Mouse (Mus musculus) spleen, adult 2 months (tissue): ENCODE results near the gene Mdga1. TPM values are rescaled to one million over a fixed set of nuclear protein-coding genes. Genes with fewer than 3 reads are reported as not detected.

Experiments used
- DNase-seq, 2 experiments: peaks; one replicate each; pipeline versions ENCODE4 v3.0.0 to v3.0.0-alpha.2; 2012 to 2021; ENCODE audit warnings: low spot score in 2 of 2, low read depth in 1 of 2
- H3K27ac ChIP-seq: fragments of 200-500 bp; 2 replicates; pipeline ENCODE4 v1.5.1; 2012; ENCODE audit warnings: low read length, inconsistent platforms; ENCODE audit not compliant: insufficient read depth
- H3K27me3 ChIP-seq: fragments of 200-500 bp; 2 replicates; pipeline ENCODE4 v1.6.1; 2012; ENCODE audit warnings: mild to moderate bottlenecking, moderate library complexity, low read length, inconsistent platforms; ENCODE audit not compliant: control insufficient read depth, insufficient read depth
- H3K36me3 ChIP-seq: fragments of 200-500 bp; 2 replicates; pipeline ENCODE4 v1.6.1; 2012; ENCODE audit warnings: mild to moderate bottlenecking, low read length, inconsistent platforms; ENCODE audit not compliant: control insufficient read depth, insufficient read depth
- H3K4me1 ChIP-seq: fragments of 200-500 bp; 2 replicates; pipeline ENCODE4 v1.6.1; 2011; ENCODE audit warnings: inconsistent platforms; ENCODE audit not compliant: control insufficient read depth, insufficient read depth, insufficient read length
- H3K4me3 ChIP-seq: fragments of 200-500 bp; 2 replicates; pipeline ENCODE4 v1.5.1; 2011; ENCODE audit warnings: mild to moderate bottlenecking, inconsistent platforms; ENCODE audit not compliant: insufficient read depth, insufficient read length; ENCODE audit errors: extremely low read depth
- CTCF ChIP-seq: fragments of 200-500 bp; IDR thresholded peaks from 2 replicates; pipeline ENCODE4 v1.5.1; 2011; ENCODE audit warnings: mild to moderate bottlenecking, inconsistent platforms; ENCODE audit not compliant: insufficient read depth, insufficient read length, insufficient replicate concordance; ENCODE audit errors: extremely low read depth
- POLR2A ChIP-seq: fragments of 200-500 bp; IDR thresholded peaks from 2 replicates; pipeline ENCODE4 v1.6.1; 2011; ENCODE audit warnings: low read depth, low read length, inconsistent platforms
- WGBS: fragments of 180-500 bp; shearing (Covaris S2); methylation state at CpG from one replicate; pipeline ENCODE4 v1.1.7; 2018; 5-methylcytosine and 5-hydroxymethylcytosine counted together
- polyA plus RNA-seq: library from polyadenylated mRNA; depleted of rRNA; stranded (reverse); fragments of >200 nt; gene quantifications from 2 replicates; pipeline ENCODE4 v1.2.3, GENCODE M21; 2012

Gene Mdga1
- polyA plus RNA-seq, 1 experiment: 1.6 TPM

DNA sequence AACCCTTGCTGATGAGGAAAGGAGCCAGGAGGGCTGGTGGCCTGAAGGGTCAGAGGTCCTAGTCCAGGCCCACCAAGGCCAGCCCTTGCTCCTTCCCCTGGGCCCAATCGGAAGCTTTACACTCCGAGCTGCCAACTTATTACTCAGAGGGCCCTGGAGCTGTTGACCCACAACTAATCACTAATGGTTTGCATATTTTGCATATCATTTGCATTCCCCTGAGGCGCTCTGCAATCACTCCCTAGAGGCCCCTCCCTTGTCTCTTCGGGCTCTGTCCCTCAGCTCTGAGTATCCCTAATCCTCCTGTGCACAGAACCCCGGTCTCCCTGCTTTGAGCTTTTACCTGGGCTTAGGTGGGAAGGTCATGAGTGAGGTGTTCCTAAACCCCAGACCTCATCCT is 4.4 kb downstream of the Mdga1 start:
- H3K36me3 ChIP-seq: no peaks in the 10 kb centered on the region
- DNase-seq: no peak
- 67% methylated on average over 5 of the region's 5 CpGs for WGBS
- H3K4me1 ChIP-seq: peaks cover 10% of the 10 kb centered on the region; the same call in 1 of the 2 replicates
- TF ChIP-seq CTCF (no peak), POLR2A (no peak)
- H3K4me3 ChIP-seq: no peak overlapping the region
- H3K27me3 ChIP-seq: peaks cover 2% of the 10 kb centered on the region; the same call in 1 of the 2 replicates
- H3K27ac ChIP-seq: no peak overlapping the region

DNA sequence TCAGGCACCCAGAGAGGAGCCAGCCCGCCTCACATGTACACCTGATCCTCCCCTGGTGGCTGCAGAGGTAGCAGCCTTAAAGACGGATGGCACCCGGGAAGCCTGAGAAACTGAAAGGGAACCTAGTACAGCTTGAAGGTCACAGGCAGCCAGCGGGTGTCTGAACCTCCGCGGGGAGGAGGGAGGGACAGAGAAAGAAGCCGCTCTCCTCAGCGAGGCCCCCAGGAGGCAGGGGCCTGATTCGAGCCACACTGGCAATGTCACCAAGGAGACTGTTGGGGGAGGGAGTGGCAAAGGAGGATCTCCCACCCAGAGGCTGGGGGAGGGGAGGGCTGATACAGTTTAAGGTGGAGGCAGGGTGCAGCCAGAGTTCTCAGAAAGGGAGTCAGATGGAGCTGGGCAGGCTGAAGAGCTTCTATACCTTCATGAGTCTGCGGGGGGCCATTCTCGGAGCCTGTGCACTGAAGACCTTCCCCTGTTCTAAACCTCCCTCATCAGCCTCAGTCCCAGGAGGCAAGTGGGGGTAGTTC is 6.1 kb downstream of the Mdga1 start:
- Histone ChIP-seq H3K27ac (no peak overlapping the region), H3K36me3 (no peaks in the 10 kb centered on the region), H3K4me3 (peak overlapping the region; percentile 38; the same call in 1 of the 2 replicates), H3K27me3 (peaks cover 2% of the 10 kb centered on the region; the same call in 1 of the 2 replicates), H3K4me1 (peaks cover 10% of the 10 kb centered on the region; the same call in 1 of the 2 replicates)
- peak in 1 of 2 experiments; percentile 16 for DNase-seq
- TF ChIP-seq CTCF: no peak
- no peak for TF ChIP-seq POLR2A
- 7% methylated on average over 11 of the region's 11 CpGs for WGBS

DNA sequence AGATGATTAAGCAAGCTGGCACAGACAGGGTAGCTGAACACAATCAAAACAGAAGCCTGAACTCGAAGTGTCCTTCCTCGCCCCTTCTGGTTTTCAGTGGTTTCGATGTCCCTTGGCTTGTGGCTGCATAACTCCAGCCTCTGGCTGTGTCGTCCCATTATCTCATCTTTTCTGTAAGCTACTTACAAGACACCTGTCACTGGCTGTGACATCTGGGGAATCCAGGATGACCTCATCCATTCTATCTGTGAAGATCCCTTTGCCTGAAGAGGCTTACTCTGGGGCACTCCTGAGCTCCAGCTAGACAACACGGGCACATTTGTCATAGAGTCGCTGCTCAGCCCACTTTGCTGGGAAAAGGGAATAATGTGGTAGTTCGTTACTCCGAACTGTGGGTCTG is 14.0 kb downstream of the Mdga1 start:
- Histone ChIP-seq H3K27me3 (no peaks in the 10 kb centered on the region), H3K27ac (no peak overlapping the region), H3K4me1 (no peaks in the 10 kb centered on the region), H3K4me3 (no peak overlapping the region), H3K36me3 (no peaks in the 10 kb centered on the region)
- 87% methylated on average over 8 of the region's 8 CpGs for WGBS
- TF ChIP-seq POLR2A (no peak), CTCF (no peak)
- no peak for DNase-seq

DNA sequence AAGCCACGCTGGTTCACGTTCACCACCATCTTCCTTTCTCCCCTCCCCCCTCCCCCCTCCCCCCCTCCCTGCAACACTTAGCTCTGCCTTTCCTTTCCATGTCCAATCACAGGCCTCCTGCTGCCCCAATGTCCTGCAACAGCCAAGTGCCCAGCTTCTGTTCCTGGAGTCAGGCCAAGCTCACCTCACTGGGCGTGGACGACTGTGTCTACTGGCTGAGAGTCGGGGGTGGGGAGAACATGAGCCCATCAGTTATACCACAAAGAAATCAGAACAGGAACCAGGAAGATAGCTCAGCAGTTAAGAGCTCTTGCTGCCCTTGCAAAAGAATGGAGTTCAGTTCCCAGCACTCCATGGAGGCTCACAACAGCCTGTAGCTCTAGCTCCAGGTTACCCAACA is 15.6 kb downstream of the Mdga1 start:
- TF ChIP-seq CTCF (no peak), POLR2A (no peak)
- no peak overlapping the region for H3K27ac ChIP-seq
- no peaks in the 10 kb centered on the region for H3K4me1 ChIP-seq
- no peaks in the 10 kb centered on the region for H3K27me3 ChIP-seq
- no peak overlapping the region for H3K4me3 ChIP-seq
- H3K36me3 ChIP-seq: no peaks in the 10 kb centered on the region
- 49% methylated on average over 5 of the region's 5 CpGs for WGBS
- no peak for DNase-seq

DNA sequence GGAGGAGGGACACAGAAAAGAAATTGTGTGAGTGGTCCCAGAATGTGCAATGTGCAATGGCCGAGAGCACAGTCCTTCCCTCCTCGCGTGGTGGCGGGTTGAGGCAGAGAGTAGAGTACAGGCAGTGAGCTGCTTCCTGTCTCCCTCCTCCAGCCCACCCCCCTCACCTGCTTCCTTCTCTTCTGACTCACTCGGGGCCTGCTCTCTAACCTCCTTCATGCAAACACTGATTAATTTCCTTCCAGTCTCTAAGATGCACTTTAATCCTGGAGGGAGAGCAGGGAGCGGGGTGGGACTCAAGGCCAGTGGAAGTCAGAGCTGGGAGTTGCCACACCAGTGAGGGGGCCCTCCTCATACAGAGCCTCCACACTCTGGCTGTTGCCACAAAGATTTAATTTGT is 18.8 kb downstream of the Mdga1 start:
- TF ChIP-seq POLR2A: no peak
- TF ChIP-seq CTCF: no peak
- no peak overlapping the region for H3K27ac ChIP-seq
- DNase-seq: no peak
- WGBS: 17% methylated on average over 6 of the region's 6 CpGs
- no peaks in the 10 kb centered on the region for H3K4me1 ChIP-seq
- H3K27me3 ChIP-seq: no peaks in the 10 kb centered on the region
- no peaks in the 10 kb centered on the region for H3K36me3 ChIP-seq
- no peak overlapping the region for H3K4me3 ChIP-seq

DNA sequence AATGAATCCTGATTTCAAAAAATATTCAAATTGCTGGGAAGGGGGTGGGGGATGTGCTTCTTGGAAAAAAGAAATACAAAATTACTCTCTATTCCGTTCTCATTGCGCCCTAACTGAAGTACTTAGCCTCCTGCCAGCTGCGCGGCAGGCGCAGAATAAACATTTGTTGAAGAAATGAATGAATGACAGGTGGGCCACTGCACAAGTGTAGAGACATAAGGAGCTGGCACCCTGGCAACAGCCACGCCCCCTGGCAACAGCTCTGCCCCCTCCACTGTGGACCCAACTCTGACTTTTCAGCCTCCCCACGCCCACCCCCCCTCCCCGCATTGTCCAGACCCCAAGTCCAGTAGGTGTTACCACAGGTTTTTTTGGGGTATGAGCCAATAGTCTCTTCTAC is 19.3 kb downstream of the Mdga1 start:
- no peak overlapping the region for H3K4me3 ChIP-seq
- H3K27me3 ChIP-seq: no peaks in the 10 kb centered on the region
- no peak for TF ChIP-seq CTCF
- no peak for TF ChIP-seq POLR2A
- no peaks in the 10 kb centered on the region for H3K4me1 ChIP-seq
- 87% methylated on average over 8 of the region's 8 CpGs for WGBS
- H3K27ac ChIP-seq: no peak overlapping the region
- no peaks in the 10 kb centered on the region for H3K36me3 ChIP-seq
- no peak for DNase-seq

DNA sequence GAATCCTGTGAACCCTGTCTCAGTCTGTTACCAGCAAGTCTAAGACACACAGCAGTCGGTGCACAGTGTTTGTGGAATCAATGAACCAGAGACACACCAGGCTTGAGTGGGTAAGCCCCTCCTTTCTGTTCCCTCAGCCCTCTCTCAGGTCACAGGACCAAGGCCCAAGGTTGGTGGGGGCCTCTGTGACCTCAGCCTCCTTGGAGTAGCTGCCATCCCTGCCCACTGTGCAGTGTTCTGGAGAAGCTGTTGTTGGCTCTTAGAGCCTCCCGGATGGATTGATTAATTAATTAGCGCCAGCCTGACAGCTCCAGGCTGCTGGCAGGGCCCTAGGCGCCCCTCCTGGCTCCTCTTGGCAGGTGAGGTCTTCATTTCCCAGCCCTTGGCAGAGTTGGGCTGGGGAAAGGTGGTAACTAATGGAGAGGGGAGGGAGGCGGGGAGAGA is 22.6 kb downstream of the Mdga1 start:
- DNase-seq: no peak
- no peak for TF ChIP-seq POLR2A
- TF ChIP-seq CTCF: no peak
- WGBS: 64% methylated on average over 5 of the region's 5 CpGs
- Histone ChIP-seq H3K27me3 (no peaks in the 10 kb centered on the region), H3K27ac (no peak overlapping the region), H3K36me3 (no peaks in the 10 kb centered on the region), H3K4me3 (no peak overlapping the region), H3K4me1 (no peaks in the 10 kb centered on the region)
